Mouse (Mus musculus) thymus, postnatal 10 days (tissue): ENCODE measurements around the gene Gab1.

Experiments used
- DNase-seq, 2 experiments: peaks; one replicate each; pipeline ENCODE4 v3.0.0; 2021; ENCODE audit warnings: low spot score in 2 of 2

Gab1 gene

GRCm38 (mm10) chr8:80810916-80811315, 69.4 kb downstream of the Gab1 start:
- no peak for DNase-seq

- DNase-seq: no peak
Observed at GRCm38 (mm10) chr8:80810442-80810841, 69.9 kb downstream of the Gab1 start.

GRCm38 (mm10) chr8:80807807-80808505, 72.4 kb downstream of the Gab1 start:
- DNase-seq: no peak

GRCm38 (mm10) chr8:80804066-80804619, 76.2 kb downstream of the Gab1 start:
- DNase-seq: no peak

- DNase-seq: no peak
Observed at GRCm38 (mm10) chr8:80798778-80799177, 81.5 kb downstream of the Gab1 start.

- no peak for DNase-seq
Observed at GRCm38 (mm10) chr8:80798198-80798777, 82.0 kb downstream of the Gab1 start.

GRCm38 (mm10) chr8:80796070-80796469, 84.2 kb downstream of the Gab1 start:
- DNase-seq: no peak

- no peak for DNase-seq
Observed at GRCm38 (mm10) chr8:80794585-80795509, 85.5 kb downstream of the Gab1 start.

- no peak for DNase-seq
Observed at GRCm38 (mm10) chr8:80793791-80794515, 86.4 kb downstream of the Gab1 start.

- no peak for DNase-seq
Observed at GRCm38 (mm10) chr8:80792214-80792613, 88.1 kb downstream of the Gab1 start.

- DNase-seq: no peak
Observed at GRCm38 (mm10) chr8:80789324-80789723, 91.0 kb downstream of the Gab1 start.

- DNase-seq: no peak
Observed at GRCm38 (mm10) chr8:80784559-80784958, 95.8 kb downstream of the Gab1 start.

GRCm38 (mm10) chr8:80783271-80783670, 97.0 kb downstream of the Gab1 start:
- no peak for DNase-seq

GRCm38 (mm10) chr8:80781338-80781737, 99.0 kb downstream of the Gab1 start:
- no peak for DNase-seq

- no peak for DNase-seq
Observed at GRCm38 (mm10) chr8:80780271-80780670, 100.0 kb downstream of the Gab1 start.

GRCm38 (mm10) chr8:80776436-80776835, 103.9 kb downstream of the Gab1 start:
- no peak for DNase-seq

GRCm38 (mm10) chr8:80772732-80773460, 107.4 kb downstream of the Gab1 start:
- no peak for DNase-seq

GRCm38 (mm10) chr8:80768451-80768850, 111.9 kb downstream of the Gab1 start:
- DNase-seq: no peak

GRCm38 (mm10) chr8:80753017-80753715, 127.2 kb downstream of the Gab1 start:
- DNase-seq: peak; percentile 26 to 75

GRCm38 (mm10) chr8:80752429-80752828, 127.9 kb downstream of the Gab1 start:
- DNase-seq: no peak
